Mouse (Mus musculus) heart, adult 9 months (tissue): ENCODE measurements at regions not wholly inside any gene's neighbourhood (a gene's known extent, or its start where the extent isn't known, plus 50 kb on each side); places are given as distances from the start of the nearest gene placed in this dataset.
"Not testable (repeated sequence)": the region's sequence is repeated elsewhere in the genome, so short reads cannot be mapped to it uniquely, and the experiment has no call there.

Source experiments
- DNase-seq, 2 experiments: peaks; one replicate each; pipeline ENCODE4 v3.0.0; 2022; ENCODE audit warnings: low spot score in 2 of 2

GRCm38 (mm10) chr10:117499864-117500453, 120.1 kb upstream of the Cpsf6 start:
- DNase-seq = no peak

- no peak for DNase-seq
These were observed 119.5 kb upstream of the Cpsf6 start for GRCm38 (mm10) chr10:117499177-117499863.

GRCm38 (mm10) chr10:117498497-117498896, 118.7 kb upstream of the Cpsf6 start:
- no peak for DNase-seq

- DNase-seq = no peak
These were observed 117.9 kb upstream of the Cpsf6 start for GRCm38 (mm10) chr10:117497565-117498256.

GRCm38 (mm10) chr10:117497082-117497481, 117.3 kb upstream of the Cpsf6 start:
- DNase-seq = not testable (repeated sequence)

- DNase-seq = no peak
These were observed 116.5 kb upstream of the Cpsf6 start for GRCm38 (mm10) chr10:117496064-117497011.

GRCm38 (mm10) chr10:117494171-117494701, 114.4 kb upstream of the Cpsf6 start:
- DNase-seq = no peak

GRCm38 (mm10) chr10:117493824-117494121, 114.0 kb upstream of the Cpsf6 start:
- no peak for DNase-seq

- DNase-seq = no peak
These were observed 113.4 kb upstream of the Cpsf6 start for GRCm38 (mm10) chr10:117493091-117493823.

- DNase-seq = no peak
These were observed 112.7 kb upstream of the Cpsf6 start for GRCm38 (mm10) chr10:117492391-117492990.

- no peak for DNase-seq
These were observed 111.9 kb upstream of the Cpsf6 start for GRCm38 (mm10) chr10:117491711-117492110.

GRCm38 (mm10) chr10:117490851-117491595, 111.2 kb upstream of the Cpsf6 start:
- no peak for DNase-seq

- DNase-seq = no peak
These were observed 103.3 kb upstream of the Cpsf6 start for GRCm38 (mm10) chr10:117483091-117483600.

- DNase-seq = no peak
These were observed 102.5 kb upstream of the Cpsf6 start for GRCm38 (mm10) chr10:117482361-117482760.

- no peak for DNase-seq
These were observed 101.7 kb upstream of the Cpsf6 start for GRCm38 (mm10) chr10:117481341-117481990.

GRCm38 (mm10) chr10:117480456-117480850, 100.6 kb upstream of the Cpsf6 start:
- no peak for DNase-seq

- DNase-seq = no peak
These were observed 100.1 kb upstream of the Cpsf6 start for GRCm38 (mm10) chr10:117479721-117480455.

- DNase-seq = no peak
These were observed 99.1 kb upstream of the Cpsf6 start for GRCm38 (mm10) chr10:117478931-117479280.
